Mouse (Mus musculus): ENCODE results near the gene Vmn1r1. TPM values are rescaled to one million over a fixed set of nuclear protein-coding genes. Genes with fewer than 3 reads are reported as not detected.

Gene Vmn1r1
- total RNA-seq, 2 experiments from 2014 or later, result not detected

DNA sequence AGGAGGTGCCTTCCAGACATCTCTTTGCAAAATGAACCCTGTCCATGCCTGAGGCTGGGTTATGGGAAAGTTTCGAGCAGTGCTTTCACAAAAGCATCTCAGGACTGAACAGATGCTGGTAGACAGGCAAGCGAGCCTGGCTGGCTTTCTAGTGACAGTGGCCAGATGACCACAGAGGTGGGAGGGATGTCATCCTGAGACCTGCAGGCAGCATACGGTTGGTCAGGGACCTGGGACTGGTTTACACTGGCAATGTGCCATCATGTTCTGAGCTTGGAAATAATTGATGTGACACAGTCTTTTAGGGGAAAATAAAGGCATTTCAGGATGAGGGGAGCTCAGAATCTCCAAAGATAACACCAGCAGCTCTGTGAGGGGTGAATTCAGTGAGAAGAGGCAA, 59.3 kb downstream of the Vmn1r1 start:
- no peak for ATAC-seq (replicated peaks; ENCODE audit: low FRiP score, low TSS enrichment, poor library complexity, severe bottlenecking)

Other genes with a start within 250 kb of the Vmn1r1 start
- 0.57 and 0.72 TPM in 2 replicates for gene Enah, start 144.5 kb downstream of the Vmn1r1 start, total RNA-seq (2014; fragmentation: Nextera tagmentation)
- gene Enah, start 144.5 kb downstream of the Vmn1r1 start, total RNA-seq (2017), result 0.11 and 4.9 TPM in 2 replicates
- 115 and 118 TPM in 2 replicates for gene Srp9, start 39.7 kb downstream of the Vmn1r1 start, total RNA-seq (2014; fragmentation: Nextera tagmentation)
- 67.8 and 111 TPM in 2 replicates for gene Srp9, start 39.7 kb downstream of the Vmn1r1 start, total RNA-seq (2017)
- 37.5 and 39.8 TPM in 2 replicates for gene Degs1, start 118.3 kb upstream of the Vmn1r1 start, total RNA-seq (2014; fragmentation: Nextera tagmentation)
- gene Degs1, start 118.3 kb upstream of the Vmn1r1 start, total RNA-seq (2017), result 35.8 and 36.9 TPM in 2 replicates
- gene Fbxo28, start 177.1 kb upstream of the Vmn1r1 start, total RNA-seq (2014; fragmentation: Nextera tagmentation), result 11.7 and 17.2 TPM in 2 replicates
- 9.4 and 14.8 TPM in 2 replicates for gene Fbxo28, start 177.1 kb upstream of the Vmn1r1 start, total RNA-seq (2017)
- 8.2 and 8.8 TPM in 2 replicates for gene Trp53bp2, start 244.7 kb upstream of the Vmn1r1 start, total RNA-seq (2014; fragmentation: Nextera tagmentation)
- 6.2 and 7.5 TPM in 2 replicates for gene Trp53bp2, start 244.7 kb upstream of the Vmn1r1 start, total RNA-seq (2017)